Mouse (Mus musculus) hindbrain, embryonic 11.5 days (tissue): ENCODE data around the gene Ces2e. TPM values are rescaled to one million over a fixed set of nuclear protein-coding genes. Genes with fewer than 3 reads are reported as not detected.
"Not testable (repeated sequence)": the region's sequence is repeated elsewhere in the genome, so short reads cannot be mapped to it uniquely, and the experiment has no call there.

Experiments
- ATAC-seq: fragments of 200-750 bp; cut with Nextera tagmentation; 2 replicates; pipeline ENCODE4 v1.8.0; 2017; ENCODE audit warnings: mild to moderate bottlenecking, moderate TSS enrichment, moderate library complexity; ENCODE audit not compliant: low FRiP score
- DNase-seq: peaks from one replicate; pipeline ENCODE4 v3.0.0-alpha.2; 2015; ENCODE audit warnings: low spot score
- H3K27ac ChIP-seq: fragments of 300-500 bp; sonication (generic); 2 replicates; pipeline ENCODE4 v1.5.1; 2014; ENCODE audit warnings: mild to moderate bottlenecking, low read depth, low read length
- H3K27me3 ChIP-seq: fragments of 300-500 bp; sonication (generic); 2 replicates; pipeline ENCODE4 v1.6.1; 2014; ENCODE audit warnings: mild to moderate bottlenecking, low read length, moderate library complexity, mixed read lengths; ENCODE audit not compliant: control insufficient read depth, insufficient read depth
- H3K36me3 ChIP-seq: fragments of 300-500 bp; sonication (generic); 2 replicates; pipeline ENCODE4 v1.6.1; 2014; ENCODE audit warnings: mild to moderate bottlenecking, low read length, moderate library complexity, mixed read lengths; ENCODE audit not compliant: control insufficient read depth, insufficient read depth
- H3K4me1 ChIP-seq: fragments of 300-500 bp; sonication (generic); replicated peaks from 2 replicates; pipeline ENCODE4 v1.6.1; 2014; ENCODE audit warnings: low read length, mixed read lengths; ENCODE audit not compliant: control insufficient read depth, insufficient read depth
- H3K4me2 ChIP-seq: fragments of 300-500 bp; sonication (generic); replicated peaks from 2 replicates; pipeline ENCODE4 v1.6.1; 2014; ENCODE audit warnings: mild to moderate bottlenecking, low read depth, low read length
- H3K4me3 ChIP-seq: fragments of 300-500 bp; sonication (generic); 2 replicates; pipeline ENCODE4 v1.5.1; 2014; ENCODE audit warnings: low read depth, low read length
- H3K9ac ChIP-seq: fragments of 300-500 bp; sonication (generic); 2 replicates; pipeline ENCODE4 v1.6.1; 2014; ENCODE audit warnings: low read depth, low read length
- H3K9me3 ChIP-seq: fragments of 300-500 bp; sonication (generic); 2 replicates; pipeline ENCODE4 v1.6.1; 2016; ENCODE audit warnings: low read length; ENCODE audit not compliant: control insufficient read depth
- WGBS: fragments of 180-500 bp; shearing (Covaris S2); extraction: QIAGEN DNeasy Blood & Tissue Kit; methylation state at CpG from one replicate; pipeline ENCODE4 v1.1.7; 2014; 5-methylcytosine and 5-hydroxymethylcytosine counted together
- polyA plus RNA-seq: library from polyadenylated mRNA; unstranded; fragments of >200 nt; fragmentation: Nextera tagmentation; extraction: Ambion mirVana; gene quantifications from 2 replicates; pipeline ENCODE4 v1.2.1, GENCODE M21; 2014

Ces2e gene
- not detected in 2 replicates for polyA plus RNA-seq

DNA sequence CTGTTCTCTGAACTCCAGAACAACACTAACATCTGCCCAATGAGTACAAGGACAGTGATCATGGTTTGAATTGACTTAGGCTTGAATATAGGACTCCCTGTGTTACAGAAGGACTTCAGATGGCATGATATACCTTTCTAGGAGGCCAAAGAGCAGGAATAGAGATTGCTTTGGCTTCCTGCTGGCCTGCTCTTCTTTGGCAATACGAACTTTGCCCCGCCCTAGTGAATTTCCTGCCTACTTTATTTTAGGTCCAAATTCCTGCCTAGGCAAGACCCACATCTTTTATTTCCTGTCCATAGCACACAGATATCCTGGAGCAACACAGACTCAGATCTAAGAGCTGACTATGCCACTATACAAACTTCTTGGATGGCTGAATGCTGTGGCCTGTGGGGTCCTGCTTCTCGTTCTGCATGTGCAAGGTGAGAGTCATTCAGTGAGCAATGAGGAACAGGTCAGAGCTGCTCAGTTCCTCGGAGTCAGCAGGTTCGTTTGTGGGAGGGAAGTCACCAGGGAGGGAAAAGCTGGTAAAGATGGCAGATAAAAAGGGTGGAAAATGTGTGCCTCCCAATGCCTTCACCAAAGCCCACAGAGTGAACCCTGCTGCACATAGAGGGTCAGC is at the start of gene Ces2e:
TSS of gene Ces2e (plus strand) at position 289 of the 625 bp plus-strand sequence.
- H3K9me3 ChIP-seq = no peaks in the 10 kb centered on the region
- no peak within 1 kb of the TSS for H3K9ac ChIP-seq
- 74% methylated on average over 5 of the region's 5 CpGs for WGBS
- no peaks in the 10 kb centered on the region for H3K4me1 ChIP-seq
- DNase-seq (no peak), ATAC-seq (no peak)
- no peaks in the 10 kb centered on the region for H3K27me3 ChIP-seq
- no peak within 1 kb of the TSS for H3K4me2 ChIP-seq
- no peak within 1 kb of the TSS for H3K4me3 ChIP-seq
- H3K27ac ChIP-seq = no peak within 1 kb of the TSS
- no peaks in the 10 kb centered on the region for H3K36me3 ChIP-seq

- H3K9me3 ChIP-seq, H3K36me3 ChIP-seq, ATAC-seq, H3K27ac ChIP-seq, H3K27me3 ChIP-seq, H3K4me1 ChIP-seq, H3K4me3 ChIP-seq, H3K9ac ChIP-seq, DNase-seq, H3K4me2 ChIP-seq: not testable (repeated sequence)
- WGBS = no CpG with 5 or more reads among the region's 4 CpGs
Measured at GRCm38 (mm10) chr8:104886223-104886926, 39.7 kb upstream of the Ces2e start.

DNA sequence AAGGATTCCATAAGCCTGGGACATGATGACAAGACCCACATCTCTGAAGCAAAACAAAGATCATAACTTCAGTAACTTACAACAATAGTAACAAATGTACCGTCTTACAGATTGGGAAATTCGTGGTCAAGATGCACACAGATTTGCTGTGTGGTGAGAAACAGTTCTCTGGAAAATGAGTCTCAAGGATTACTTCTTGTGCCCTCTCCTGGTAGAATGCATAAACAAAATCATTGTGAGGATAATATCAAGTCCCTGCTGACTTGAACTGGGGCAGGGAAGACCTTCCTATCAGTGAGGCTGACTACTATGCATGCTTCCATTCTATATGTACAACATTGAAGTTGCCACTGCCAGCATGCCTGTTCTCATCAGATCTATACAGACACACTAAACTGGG is 24.3 kb upstream of the Ces2e start:
- Histone ChIP-seq H3K4me3 (no peak overlapping the region), H3K4me2 (no peak overlapping the region), H3K4me1 (no peaks in the 10 kb centered on the region), H3K9me3 (no peaks in the 10 kb centered on the region), H3K27ac (no peak overlapping the region), H3K27me3 (no peaks in the 10 kb centered on the region), H3K36me3 (no peaks in the 10 kb centered on the region), H3K9ac (no peak overlapping the region)
- 89% methylated on average over 2 of the region's 2 CpGs for WGBS
- ATAC-seq (no peak), DNase-seq (no peak)

GRCm38 (mm10) chr8:104907111-104907510 is 18.9 kb upstream of the Ces2e start:
- no peak overlapping the region for H3K4me2 ChIP-seq
- ATAC-seq (no peak), DNase-seq (no peak)
- H3K9me3 ChIP-seq = no peaks in the 10 kb centered on the region
- H3K36me3 ChIP-seq = no peaks in the 10 kb centered on the region
- H3K27ac ChIP-seq = no peak overlapping the region
- H3K4me3 ChIP-seq = no peak overlapping the region
- no peak overlapping the region for H3K9ac ChIP-seq
- 68% methylated on average over 1 of the region's 1 CpGs for WGBS
- H3K27me3 ChIP-seq = no peaks in the 10 kb centered on the region
- no peaks in the 10 kb centered on the region for H3K4me1 ChIP-seq

GRCm38 (mm10) chr8:104909021-104909420 is 17.0 kb upstream of the Ces2e start:
- H3K4me2 ChIP-seq, ATAC-seq, H3K4me3 ChIP-seq, H3K4me1 ChIP-seq, H3K27me3 ChIP-seq, H3K36me3 ChIP-seq, H3K9ac ChIP-seq, DNase-seq, H3K9me3 ChIP-seq, H3K27ac ChIP-seq: not testable (repeated sequence)
- WGBS = 85% methylated on average over 1 of the region's 1 CpGs

DNA sequence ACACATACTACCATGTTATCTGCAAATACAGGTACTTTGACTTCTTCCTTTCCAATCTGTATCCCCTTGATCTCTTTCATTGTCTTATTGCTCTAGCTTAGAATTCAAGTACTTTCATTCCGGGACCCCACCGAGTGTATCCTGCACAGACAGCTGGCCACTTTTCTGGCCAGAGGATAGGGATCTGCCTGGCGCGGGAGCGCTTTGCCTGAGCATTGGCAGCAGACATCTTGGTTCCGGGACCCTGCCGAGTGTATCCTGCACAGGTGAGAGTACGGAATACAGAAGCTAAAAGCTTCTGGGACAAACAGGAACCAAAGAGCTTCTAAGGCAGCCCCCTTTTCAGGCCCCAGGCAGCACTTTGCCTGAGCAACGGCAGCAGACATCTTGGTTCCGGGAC is 16.4 kb upstream of the Ces2e start:
- not testable (repeated sequence) for H3K36me3 ChIP-seq, H3K4me1 ChIP-seq, H3K27ac ChIP-seq, H3K9me3 ChIP-seq, H3K9ac ChIP-seq, H3K27me3 ChIP-seq, H3K4me3 ChIP-seq, ATAC-seq, H3K4me2 ChIP-seq, DNase-seq
- 98% methylated on average over 10 of the region's 10 CpGs for WGBS

DNA sequence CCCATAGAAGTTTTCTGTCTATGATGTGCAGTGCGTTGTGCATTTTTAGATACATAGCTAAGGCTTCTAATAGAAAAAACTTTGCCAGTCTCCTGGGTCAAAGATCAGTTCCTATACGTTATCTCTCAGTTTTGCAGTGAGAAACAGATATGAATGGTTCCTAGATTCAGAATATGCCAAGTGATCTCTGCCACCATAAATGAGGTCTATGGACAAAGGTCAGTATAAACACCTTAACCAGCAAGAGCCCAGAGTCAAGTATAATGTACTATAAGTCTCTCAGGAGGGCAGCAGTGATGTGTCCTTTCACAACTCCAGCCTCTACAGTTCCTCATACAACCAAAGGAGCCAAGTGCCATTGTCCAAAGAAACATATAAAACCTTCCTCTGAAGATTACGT is 1.2 kb downstream of the Ces2e start:
- ATAC-seq (no peak), DNase-seq (no peak)
- Histone ChIP-seq H3K9me3 (no peaks in the 10 kb centered on the region), H3K4me3 (no peak overlapping the region), H3K9ac (no peak overlapping the region), H3K36me3 (no peaks in the 10 kb centered on the region), H3K4me1 (no peaks in the 10 kb centered on the region), H3K27me3 (no peaks in the 10 kb centered on the region), H3K4me2 (no peak overlapping the region), H3K27ac (no peak overlapping the region)
- WGBS = 83% methylated on average over 3 of the region's 3 CpGs

DNA sequence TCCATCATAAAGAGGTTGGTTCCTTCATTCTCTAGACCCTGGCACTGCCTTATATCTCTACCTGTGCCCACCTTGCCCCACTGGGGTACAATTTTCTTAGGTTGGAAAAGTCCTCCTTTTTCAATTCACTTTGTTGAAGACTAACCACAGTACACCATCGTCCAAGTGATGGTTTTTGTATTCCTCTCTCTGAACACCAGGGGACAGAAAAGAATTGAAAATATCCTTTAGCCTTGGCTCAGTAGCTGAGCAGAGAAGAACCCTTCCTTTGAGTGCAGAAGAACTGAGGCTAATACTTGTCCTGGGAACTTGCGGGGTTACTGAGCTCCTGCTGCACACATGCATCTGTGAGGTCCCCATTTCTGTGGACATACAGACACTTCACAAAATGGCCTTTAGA is 18.6 kb downstream of the Ces2e start:
- H3K4me2 ChIP-seq = no peak overlapping the region
- H3K9me3 ChIP-seq = no peaks in the 10 kb centered on the region
- no peak overlapping the region for H3K9ac ChIP-seq
- no peak overlapping the region for H3K27ac ChIP-seq
- H3K27me3 ChIP-seq = no peaks in the 10 kb centered on the region
- WGBS = 81% methylated on average over 2 of the region's 2 CpGs
- H3K4me1 ChIP-seq = no peaks in the 10 kb centered on the region
- H3K36me3 ChIP-seq = no peaks in the 10 kb centered on the region
- H3K4me3 ChIP-seq = no peak overlapping the region
- ATAC-seq (no peak), DNase-seq (no peak)

- Histone ChIP-seq H3K9me3 (no peaks in the 10 kb centered on the region), H3K27ac (no peak within 1 kb of the TSS), H3K4me3 (no peak within 1 kb of the TSS), H3K4me2 (no peak within 1 kb of the TSS), H3K27me3 (no peaks in the 10 kb centered on the region), H3K9ac (no peak within 1 kb of the TSS), H3K36me3 (no peaks in the 10 kb centered on the region), H3K4me1 (no peaks in the 10 kb centered on the region)
- no peak for DNase-seq
- no peak for ATAC-seq
- 84% methylated on average over 4 of the region's 4 CpGs for WGBS
Measured at GRCm38 (mm10) chr8:104947056-104947455, 21.0 kb downstream of the Ces2e start, which contains the start of gene Ces2f. Gene Ces2f (plus strand): TSS chr8:104947356.
